11 mouse cellular contexts compared by ENCODE assay signal in the genomic region with DNA sequence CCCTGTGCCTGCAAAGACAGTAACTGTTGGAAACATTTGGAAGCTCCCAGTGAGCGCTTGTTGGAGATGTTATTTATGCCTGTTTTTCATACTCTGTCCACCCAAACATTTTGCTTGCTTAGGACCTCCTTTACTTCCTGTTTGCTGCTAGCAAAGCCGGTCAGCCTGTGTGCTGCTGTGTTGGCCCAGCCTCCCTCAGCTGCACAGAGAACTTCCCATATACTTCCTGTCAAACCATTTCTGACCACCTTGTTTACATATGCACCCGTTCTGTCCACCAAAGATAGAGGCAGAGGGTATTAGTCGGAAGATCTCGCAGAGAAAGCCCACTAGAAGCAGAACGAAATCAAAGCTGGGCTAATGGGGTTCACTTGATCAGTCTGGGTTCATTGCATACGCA. TPM values are rescaled to one million over a fixed set of nuclear protein-coding genes. Genes with fewer than 3 reads are reported as not detected.
DNase-seq lines count a peak whose midpoint lies in the region; ATAC-seq and TF ChIP-seq lines count a peak whose summit lies in the region.
"Had no signal": no experiment of that assay in that cellular context is flagged by ENCODE, and none has a peak within 500 bp of the region (broad histone marks: within the 10 kb centered on the region; RNA-seq: fewer than 3 reads in every experiment).

No protein-coding gene starts in this region.

- DNase-seq in gastrocnemius, adult 2 months: no peak
- DNase-seq in gastrocnemius, postnatal 36 days: no peak
- DNase-seq in T-cell, adult 2 months (ENCODE audit: low spot score): peak; percentile 29
- no peak for DNase-seq in liver, embryonic 11.5 days (ENCODE audit: low spot score)
- peak; percentile 57 for DNase-seq in naive thymus-derived CD4-positive, alpha-beta T cell, adult 2 months (ENCODE audit: low read depth)
- no peak for DNase-seq in yolk sac, embryonic 10.5 days (ENCODE audit: low spot score)
- DNase-seq in hindbrain, embryonic 10.5 days (ENCODE audit: low spot score): no peak
- no peak for DNase-seq in cerebellum, postnatal 10 days
- DNase-seq: adrenal gland, postnatal 25 days had no signal

- no peaks in the 10 kb centered on the region for H3K4me1 ChIP-seq in liver, embryonic 11.5 days (replicated peaks; ENCODE audit: control insufficient read depth, insufficient read depth, low read length)
- no peaks in the 10 kb centered on the region for H3K4me1 ChIP-seq in hindbrain, embryonic 10.5 days (replicated peaks)

- H3K27me3 ChIP-seq in liver, embryonic 11.5 days (replicated peaks; ENCODE audit: control insufficient read depth, insufficient read depth, low read length): no peaks in the 10 kb centered on the region
- H3K27me3 ChIP-seq in hindbrain, embryonic 10.5 days (ENCODE audit: insufficient read depth, poor library complexity, severe bottlenecking): no peaks in the 10 kb centered on the region

- 37% methylated on average over 7 of the region's 7 CpGs for WGBS in liver, embryonic 11.5 days
- WGBS in hindbrain, embryonic 10.5 days: 86% methylated on average over 7 of the region's 7 CpGs

- intact Hi-C loops in gastrocnemius, adult 2 months (cut with DNase I): no loop called here
- intact Hi-C loops in gastrocnemius, postnatal 36 days (cut with DNase I): no loop called here

- no peak for TF ChIP-seq CTCF in gastrocnemius, adult 2 months (IDR thresholded peaks at IDR 0.05)

- 0 out of 2 replicates have a peak, but pooled peaks have one; percentile 44 for ATAC-seq in liver, embryonic 11.5 days (replicated peaks; ENCODE audit: low FRiP score)
- ATAC-seq: hindbrain, embryonic 16.5 days; midbrain, embryonic 16.5 days had no signal

- no peaks in the 10 kb centered on the region for H3K9me3 ChIP-seq in liver, embryonic 11.5 days (ENCODE audit: control insufficient read depth, low read length)
- no peaks in the 10 kb centered on the region for H3K9me3 ChIP-seq in hindbrain, embryonic 10.5 days

- no peak overlapping the region for H3K4me3 ChIP-seq in gastrocnemius, adult 2 months
- H3K4me3 ChIP-seq in liver, embryonic 11.5 days (ENCODE audit: low read depth, low read length): no peak overlapping the region
- H3K4me3 ChIP-seq in hindbrain, embryonic 10.5 days: no peak overlapping the region

- H3K36me3 ChIP-seq in liver, embryonic 11.5 days (ENCODE audit: control insufficient read depth, insufficient read depth, low read length): no peaks in the 10 kb centered on the region
- no peaks in the 10 kb centered on the region for H3K36me3 ChIP-seq in hindbrain, embryonic 10.5 days

- peak overlapping the region; percentile 48 for H3K27ac ChIP-seq in gastrocnemius, adult 2 months
- H3K27ac ChIP-seq in liver, embryonic 11.5 days (ENCODE audit: low read depth, low read length): no peak overlapping the region
- H3K27ac ChIP-seq in hindbrain, embryonic 10.5 days: no peak overlapping the region

- H3K4me2 ChIP-seq in liver, embryonic 11.5 days: peak overlapping the region; percentile 5

- no peak overlapping the region for H3K9ac ChIP-seq in liver, embryonic 11.5 days (ENCODE audit: low read depth, low read length)

RNA-seq across cellular contexts. Expression of gene Actr3, which starts 6.2 kb away (rescaled TPM):
- total RNA-seq in gastrocnemius, adult 2 months (2021): 10 to 100 TPM; 35.6 to 45.1 TPM
- total RNA-seq in gastrocnemius, postnatal 36 days (2021): 10 to 100 TPM; 34.4 to 34.8 TPM
- 245 and 281 TPM in 2 replicates for polyA plus RNA-seq in liver, embryonic 11.5 days (2014; fragmentation: Nextera tagmentation; extraction: Ambion mirVana)
- 218 and 241 TPM in 2 replicates for polyA plus RNA-seq in hindbrain, embryonic 10.5 days (2016; fragmentation: Nextera tagmentation; extraction: Ambion mirVana)

Comparison
In these comparisons a context has a peak if more than half of its experiments do, and no peak if none do; other contexts are left out.
1. DNase-seq: peak in T-cell, adult 2 months (single experiment) and naive thymus-derived CD4-positive, alpha-beta T cell, adult 2 months (single experiment); none in gastrocnemius, adult 2 months (single experiment), gastrocnemius, postnatal 36 days (0 of 2), liver, embryonic 11.5 days (single experiment), yolk sac, embryonic 10.5 days (single experiment), hindbrain, embryonic 10.5 days (single experiment) and cerebellum, postnatal 10 days (0 of 2).